Mouse (Mus musculus) neural tube, embryonic 11.5 days (tissue): ENCODE data around the gene Dleu7. TPM values are rescaled to one million over a fixed set of nuclear protein-coding genes. Genes with fewer than 3 reads are reported as not detected.

Source experiments
- ATAC-seq: fragments of 200-750 bp; cut with Nextera tagmentation; 2 replicates; pipeline ENCODE4 v1.8.0; 2017; ENCODE audit warnings: moderate number of reproducible peaks, mild to moderate bottlenecking, moderate TSS enrichment, moderate library complexity; ENCODE audit not compliant: insufficient read depth, low FRiP score, low TSS enrichment
- DNase-seq: peaks from one replicate; pipeline ENCODE4 v3.0.0-alpha.2; 2015; ENCODE audit warnings: low spot score
- H3K27ac ChIP-seq: fragments of 300-500 bp; sonication (generic); 2 replicates; pipeline ENCODE4 v1.5.1; 2014; ENCODE audit warnings: low read depth, mild to moderate bottlenecking, low read length
- H3K27me3 ChIP-seq: fragments of 300-500 bp; sonication (generic); 2 replicates; pipeline ENCODE4 v1.6.1; 2014; ENCODE audit warnings: mild to moderate bottlenecking, low read length, mixed read lengths; ENCODE audit not compliant: control insufficient read depth, insufficient read depth
- H3K36me3 ChIP-seq: fragments of 300-500 bp; sonication (generic); 2 replicates; pipeline ENCODE4 v1.6.1; 2014; ENCODE audit warnings: mild to moderate bottlenecking, low read length, moderate library complexity, mixed read lengths; ENCODE audit not compliant: control insufficient read depth, insufficient read depth
- H3K4me1 ChIP-seq: fragments of 300-500 bp; sonication (generic); 2 replicates; pipeline ENCODE4 v1.6.1; 2014; ENCODE audit warnings: low read length, mixed read lengths; ENCODE audit not compliant: control insufficient read depth, insufficient read depth
- H3K4me2 ChIP-seq: fragments of 300-500 bp; sonication (generic); 2 replicates; pipeline ENCODE4 v1.6.1; 2014; ENCODE audit warnings: low read depth, mild to moderate bottlenecking, moderate library complexity
- H3K4me3 ChIP-seq: fragments of 300-500 bp; sonication (generic); 2 replicates; pipeline ENCODE4 v1.5.1; 2014; ENCODE audit warnings: low read depth, low read length
- H3K9ac ChIP-seq: fragments of 300-500 bp; sonication (generic); 2 replicates; pipeline ENCODE4 v1.6.1; 2014; ENCODE audit warnings: mild to moderate bottlenecking, low read length
- H3K9me3 ChIP-seq: fragments of 300-500 bp; sonication (generic); 2 replicates; pipeline ENCODE4 v1.6.1; 2016; ENCODE audit warnings: low read length; ENCODE audit not compliant: control insufficient read depth
- WGBS: fragments of 180-500 bp; shearing (Covaris S2); extraction: QIAGEN DNeasy Blood & Tissue Kit; methylation state at CpG from one replicate; pipeline ENCODE4 v1.1.7; 2014; 5-methylcytosine and 5-hydroxymethylcytosine counted together
- polyA plus RNA-seq: library from polyadenylated mRNA; unstranded; fragments of >200 nt; fragmentation: Nextera tagmentation; extraction: Ambion mirVana; gene quantifications from 2 replicates; pipeline ENCODE4 v1.2.1, GENCODE M21; 2014

The Dleu7 gene
- polyA plus RNA-seq, 1 experiment from 2014 or later: 1.6 TPM

GRCm38 (mm10) chr14:62300031-62300430 lies 7.2 kb upstream of the Dleu7 start:
- no peak for ATAC-seq
- no peak overlapping the region for H3K4me3 ChIP-seq
- WGBS: 89% methylated on average over 3 of the region's 3 CpGs

GRCm38 (mm10) chr14:62298808-62299207 lies 6.0 kb upstream of the Dleu7 start:
- no peak for DNase-seq
- Histone ChIP-seq H3K27me3 (no peaks in the 10 kb centered on the region), H3K9ac (no peak overlapping the region), H3K4me3 (no peak overlapping the region), H3K4me1 (no peaks in the 10 kb centered on the region), H3K36me3 (no peaks in the 10 kb centered on the region), H3K4me2 (no peak overlapping the region), H3K27ac (no peak overlapping the region), H3K9me3 (no peaks in the 10 kb centered on the region)
- WGBS: 90% methylated on average over 1 of the region's 1 CpGs
- ATAC-seq: no peak

More at GRCm38 (mm10) chr14:62300031-62300430, 7.2 kb upstream of the Dleu7 start:
- DNase-seq: no peak
- no peak overlapping the region for H3K4me2 ChIP-seq
- H3K27ac ChIP-seq: no peak overlapping the region
- H3K9ac ChIP-seq: no peak overlapping the region
- no peaks in the 10 kb centered on the region for H3K4me1 ChIP-seq
- no peaks in the 10 kb centered on the region for H3K9me3 ChIP-seq
- no peaks in the 10 kb centered on the region for H3K36me3 ChIP-seq
- no peaks in the 10 kb centered on the region for H3K27me3 ChIP-seq

GRCm38 (mm10) chr14:62292166-62292487 lies 720 bp downstream of the Dleu7 start:
- Histone ChIP-seq H3K9me3 (no peaks in the 10 kb centered on the region), H3K36me3 (no peaks in the 10 kb centered on the region), H3K4me1 (peaks cover 4% of the 10 kb centered on the region; the same call in 1 of the 2 replicates), H3K27me3 (no peaks in the 10 kb centered on the region), H3K27ac (no peak overlapping the region), H3K9ac (peak overlapping the region; percentile 63), H3K4me3 (peak overlapping the region; percentile 46), H3K4me2 (peak overlapping the region; percentile 98)
- 22% methylated on average over 3 of the region's 7 CpGs for WGBS
- no peak for DNase-seq
- ATAC-seq: no peak

- 92% methylated on average over 1 of the region's 1 CpGs for WGBS
- H3K27me3 ChIP-seq: no peaks in the 10 kb centered on the region
- H3K9ac ChIP-seq: no peak overlapping the region
- DNase-seq (no peak), ATAC-seq (no peak)
- no peaks in the 10 kb centered on the region for H3K36me3 ChIP-seq
- H3K4me2 ChIP-seq: no peak overlapping the region
- no peaks in the 10 kb centered on the region for H3K9me3 ChIP-seq
- no peak overlapping the region for H3K4me3 ChIP-seq
- no peak overlapping the region for H3K27ac ChIP-seq
- peaks cover 4% of the 10 kb centered on the region; the same call in 1 of the 2 replicates for H3K4me1 ChIP-seq
These were observed 1.4 kb downstream of the Dleu7 start for GRCm38 (mm10) chr14:62291406-62291987.

GRCm38 (mm10) chr14:62288731-62289130 lies 4.1 kb downstream of the Dleu7 start:
- Histone ChIP-seq H3K4me1 (peaks cover 4% of the 10 kb centered on the region; the same call in 1 of the 2 replicates), H3K27me3 (no peaks in the 10 kb centered on the region), H3K27ac (no peak overlapping the region), H3K9ac (no peak overlapping the region), H3K36me3 (no peaks in the 10 kb centered on the region), H3K4me2 (no peak overlapping the region), H3K9me3 (no peaks in the 10 kb centered on the region), H3K4me3 (no peak overlapping the region)
- 93% methylated on average over 3 of the region's 3 CpGs for WGBS
- ATAC-seq: no peak
- DNase-seq: no peak

GRCm38 (mm10) chr14:62282974-62283373 lies 9.9 kb downstream of the Dleu7 start:
- no peak for ATAC-seq
- Histone ChIP-seq H3K27ac (no peak overlapping the region), H3K4me3 (no peak overlapping the region), H3K36me3 (no peaks in the 10 kb centered on the region), H3K4me1 (no peaks in the 10 kb centered on the region), H3K9me3 (no peaks in the 10 kb centered on the region), H3K4me2 (no peak overlapping the region), H3K27me3 (no peaks in the 10 kb centered on the region), H3K9ac (no peak overlapping the region)
- DNase-seq: no peak
- 73% methylated on average over 2 of the region's 2 CpGs for WGBS

GRCm38 (mm10) chr14:62273604-62274003 lies 19.2 kb downstream of the Dleu7 start:
- Histone ChIP-seq H3K36me3 (no peaks in the 10 kb centered on the region), H3K9ac (no peak overlapping the region), H3K27ac (no peak overlapping the region), H3K27me3 (no peaks in the 10 kb centered on the region), H3K9me3 (no peaks in the 10 kb centered on the region), H3K4me1 (no peaks in the 10 kb centered on the region), H3K4me2 (no peak overlapping the region), H3K4me3 (no peak overlapping the region)
- no peak for ATAC-seq
- no peak for DNase-seq
- 91% methylated on average over 3 of the region's 3 CpGs for WGBS

GRCm38 (mm10) chr14:62270698-62271396 lies 22.0 kb downstream of the Dleu7 start:
- H3K27ac ChIP-seq: no peak overlapping the region
- WGBS: 88% methylated on average over 12 of the region's 12 CpGs
- H3K4me1 ChIP-seq: no peaks in the 10 kb centered on the region
- no peak overlapping the region for H3K9ac ChIP-seq
- H3K4me3 ChIP-seq: no peak overlapping the region
- H3K9me3 ChIP-seq: no peaks in the 10 kb centered on the region
- H3K4me2 ChIP-seq: no peak overlapping the region
- H3K27me3 ChIP-seq: no peaks in the 10 kb centered on the region
- DNase-seq (no peak), ATAC-seq (no peak)
- H3K36me3 ChIP-seq: no peaks in the 10 kb centered on the region

GRCm38 (mm10) chr14:62258978-62259536 lies 33.8 kb downstream of the Dleu7 start:
- no peak overlapping the region for H3K9ac ChIP-seq
- H3K9me3 ChIP-seq: no peaks in the 10 kb centered on the region
- H3K4me3 ChIP-seq: no peak overlapping the region
- ATAC-seq (no peak), DNase-seq (peak; percentile 16)
- H3K4me1 ChIP-seq: no peaks in the 10 kb centered on the region
- no peak overlapping the region for H3K27ac ChIP-seq
- H3K27me3 ChIP-seq: no peaks in the 10 kb centered on the region
- no peak overlapping the region for H3K4me2 ChIP-seq
- no peaks in the 10 kb centered on the region for H3K36me3 ChIP-seq
- 52% methylated on average over 10 of the region's 10 CpGs for WGBS
